Mouse (Mus musculus): ENCODE data around the gene Lrrc8b. TPM values are rescaled to one million over a fixed set of nuclear protein-coding genes. Genes with fewer than 3 reads are reported as not detected.
A peak's percentile ranks its signal among the peaks of the same experiment; 100 is the strongest.

Gene Lrrc8b
- total and polyA plus RNA-seq, 3 experiments: 7.4 to 14.0 TPM; not detected in 1

- no peaks in the 10 kb centered on the region for H3K9me3 ChIP-seq (replicated peaks; ENCODE audit: insufficient read depth, low read length)
- H3K79me2 ChIP-seq (ENCODE audit: control insufficient read depth, insufficient read depth, low read length, poor library complexity): peaks cover 33% of the 10 kb centered on the region
- H3K36me3 ChIP-seq (ENCODE audit: control insufficient read depth in 1 of 2, insufficient read depth in 2 of 2, low read length in 2 of 2): peaks cover 0 to 26% of the 10 kb centered on the region in 2 experiments
- peak; percentile 76 for DNase-seq (ENCODE audit: low read depth, low spot score)
- H3K4me1 ChIP-seq (ENCODE audit: control insufficient read depth in 1 of 2, insufficient read depth in 2 of 2, low read length in 2 of 2): peaks cover 12 to 20% of the 10 kb centered on the region in 2 experiments
- peak overlapping the region; percentile 60 to 68 for H3K4me3 ChIP-seq (ENCODE audit: control insufficient read depth in 1 of 2, insufficient read depth in 1 of 2, low read depth in 2 of 2, low read length in 2 of 2)
- peak overlapping the region; percentile 81 for H3K9ac ChIP-seq (ENCODE audit: control insufficient read depth, low read depth, low read length, poor library complexity, severe bottlenecking)
- TF ChIP-seq CTCF (IDR thresholded peaks at IDR 0.05 in 2 of 3, conservative IDR thresholded peaks at IDR 0.05 in 1 of 3; ENCODE audit: control insufficient read depth in 1 of 3, insufficient read depth in 1 of 3, low read depth in 2 of 3, low read length in 3 of 3, poor library complexity in 1 of 3, severe bottlenecking in 1 of 3): no peak
- peak; percentile 84; the same call in 1 of the 2 replicates for TF ChIP-seq MEF2A (IDR thresholded peaks at IDR 0.05; ENCODE audit: extremely low read depth, insufficient replicate concordance, low read depth, low read length, poor library complexity, severe bottlenecking)
- TF ChIP-seq TBP (IDR thresholded peaks at IDR 0.05; ENCODE audit: low read depth, low read length): 0 out of 2 replicates have a peak, but pooled peaks have one; percentile 32
- H3K27ac ChIP-seq (ENCODE audit: control insufficient read depth, low read depth, low read length): peak overlapping the region; percentile 51
- no peaks in the 10 kb centered on the region for H3K27me3 ChIP-seq (ENCODE audit: control insufficient read depth in 1 of 2, insufficient read depth in 2 of 2, low read length in 2 of 2)
These were observed 103.1 kb downstream of the Lrrc8b start for GRCm38 (mm10) chr5:105518626-105519095.

- H3K9ac ChIP-seq (ENCODE audit: control insufficient read depth, low read depth, low read length, poor library complexity, severe bottlenecking): peak within 1 kb of the TSS; percentile 81
- peaks cover 40% of the 10 kb centered on the region for H3K79me2 ChIP-seq (ENCODE audit: control insufficient read depth, insufficient read depth, low read length, poor library complexity)
- peaks cover 17 to 23% of the 10 kb centered on the region in 2 experiments for H3K4me1 ChIP-seq (ENCODE audit: control insufficient read depth in 1 of 2, insufficient read depth in 2 of 2, low read length in 2 of 2)
- H3K36me3 ChIP-seq (ENCODE audit: control insufficient read depth in 1 of 2, insufficient read depth in 2 of 2, low read length in 2 of 2): peaks cover 0 to 32% of the 10 kb centered on the region in 2 experiments
- H3K9me3 ChIP-seq (replicated peaks; ENCODE audit: insufficient read depth, low read length): no peaks in the 10 kb centered on the region
- peak within 1 kb of the TSS; percentile 68 to 94 for H3K4me3 ChIP-seq (ENCODE audit: control insufficient read depth in 1 of 2, insufficient read depth in 1 of 2, low read depth in 2 of 2, low read length in 2 of 2)
- peak within 1 kb of the TSS; percentile 56 for H3K27ac ChIP-seq (ENCODE audit: control insufficient read depth, low read depth, low read length)
- no peaks in the 10 kb centered on the region for H3K27me3 ChIP-seq (ENCODE audit: control insufficient read depth in 1 of 2, insufficient read depth in 2 of 2, low read length in 2 of 2)
- peak; percentile 79 for DNase-seq (ENCODE audit: low read depth, low spot score)
- no peak for TF ChIP-seq JUND (IDR thresholded peaks at IDR 0.05; ENCODE audit: low read depth, low read length)
- no peak; the same call in 1 of the 2 replicates for TF ChIP-seq SIN3A (IDR thresholded peaks at IDR 0.05; ENCODE audit: low read length)
- TF ChIP-seq POLR2A (IDR thresholded peaks at IDR 0.05; ENCODE audit: control insufficient read depth in 1 of 2, insufficient read depth in 1 of 2, low read depth in 1 of 2, low read length in 2 of 2, poor library complexity in 1 of 2): peak; percentile 58 to 61; a peak in 3 of 4 replicates
- peak; percentile 64; the same call in 1 of the 2 replicates for TF ChIP-seq ZMIZ1 (IDR thresholded peaks at IDR 0.05; ENCODE audit: low read depth, low read length)
- TF ChIP-seq GATA1 (IDR thresholded peaks at IDR 0.05; ENCODE audit: low read depth, low read length): no peak
- peak; percentile 12; the same call in 1 of the 2 replicates for TF ChIP-seq MXI1 (IDR thresholded peaks at IDR 0.05; ENCODE audit: low read depth, low read length)
- no peak for TF ChIP-seq BHLHE40 (IDR thresholded peaks at IDR 0.05; ENCODE audit: borderline replicate concordance, low read depth, low read length)
- TF ChIP-seq POLR2AphosphoS2 (IDR thresholded peaks at IDR 0.05; ENCODE audit: low read length): no peak
- TF ChIP-seq MYB (IDR thresholded peaks at IDR 0.05; ENCODE audit: low read depth, low read length): no peak
- TF ChIP-seq ZKSCAN1 (IDR thresholded peaks at IDR 0.05; ENCODE audit: low read depth, low read length): no peak
- TF ChIP-seq CHD2 (IDR thresholded peaks at IDR 0.05; ENCODE audit: low read length): no peak
- TF ChIP-seq MYC (IDR thresholded peaks at IDR 0.05; ENCODE audit: low read depth, low read length): no peak
- no peak for TF ChIP-seq RCOR1 (IDR thresholded peaks at IDR 0.05; ENCODE audit: low read depth, low read length)
- peak; percentile 37; the same call in 1 of the 2 replicates for TF ChIP-seq MAX (IDR thresholded peaks at IDR 0.05; ENCODE audit: low read length)
- 0 out of 2 replicates have a peak, but pooled peaks have one; percentile 22 for TF ChIP-seq CHD1 (IDR thresholded peaks at IDR 0.05; ENCODE audit: low read depth, low read length)
- TF ChIP-seq ELF1 (IDR thresholded peaks at IDR 0.05; ENCODE audit: low read depth, low read length): no peak
- TF ChIP-seq USF2 (IDR thresholded peaks at IDR 0.05; ENCODE audit: borderline replicate concordance in 1 of 2, insufficient read depth in 1 of 2, low read depth in 1 of 2, low read length in 2 of 2): no peak
- no peak; the same call in 1 of the 2 replicates for TF ChIP-seq MAZ (IDR thresholded peaks at IDR 0.05; ENCODE audit: low read depth, low read length)
- peak; percentile 64 for TF ChIP-seq NELFE (IDR thresholded peaks at IDR 0.05; ENCODE audit: low read depth, low read length)
- no peak for TF ChIP-seq EP300 (IDR thresholded peaks at IDR 0.05; ENCODE audit: low read depth in 1 of 2, low read length in 2 of 2)
- no peak for TF ChIP-seq NRF1 (IDR thresholded peaks at IDR 0.05; ENCODE audit: insufficient read depth, low read depth, low read length, poor library complexity, severe bottlenecking)
- TF ChIP-seq UBTF (IDR thresholded peaks at IDR 0.05; ENCODE audit: borderline replicate concordance, insufficient read depth, low read depth, low read length): 0 out of 2 replicates have a peak, but pooled peaks have one; percentile 95
- TF ChIP-seq CTCF (IDR thresholded peaks at IDR 0.05 in 2 of 3, conservative IDR thresholded peaks at IDR 0.05 in 1 of 3; ENCODE audit: control insufficient read depth in 1 of 3, insufficient read depth in 1 of 3, low read depth in 2 of 3, low read length in 3 of 3, poor library complexity in 1 of 3, severe bottlenecking in 1 of 3): peak in 2 of 3 experiments; percentile 40 to 64; a peak in 5 of 6 replicates
- no peak for TF ChIP-seq ZC3H11A (IDR thresholded peaks at IDR 0.05; ENCODE audit: low read depth, low read length)
- TF ChIP-seq KAT2A (conservative IDR thresholded peaks at IDR 0.05; ENCODE audit: low read depth, low read length): no peak
- TF ChIP-seq GABPA (IDR thresholded peaks at IDR 0.05; ENCODE audit: low read depth, low read length): no peak
These were observed 103.8 kb downstream of the Lrrc8b start, which contains the start of gene Lrrc8c for GRCm38 (mm10) chr5:105519096-105519975. TSS of gene Lrrc8c (plus strand) at chr5:105519388.
